Mouse (Mus musculus) heart, embryonic 10.5 days (tissue): ENCODE data around the gene Alkbh1. TPM values are rescaled to one million over a fixed set of nuclear protein-coding genes. Genes with fewer than 3 reads are reported as not detected.

Experiments used
- DNase-seq: peaks from one replicate; pipeline ENCODE4 v3.0.0-alpha.2; 2017; ENCODE audit warnings: low spot score
- H3K27ac ChIP-seq: fragments of 300-500 bp; sonication (generic); 2 replicates; pipeline ENCODE4 v1.5.1; 2016; ENCODE audit warnings: mild to moderate bottlenecking
- H3K27me3 ChIP-seq: fragments of 300-500 bp; sonication (generic); 2 replicates; pipeline ENCODE4 v1.6.1; 2016; ENCODE audit warnings: mild to moderate bottlenecking; ENCODE audit not compliant: poor library complexity, insufficient read depth, severe bottlenecking
- H3K36me3 ChIP-seq: fragments of 300-500 bp; sonication (generic); 2 replicates; pipeline ENCODE4 v1.6.1; 2016; ENCODE audit warnings: mild to moderate bottlenecking, moderate library complexity
- H3K4me1 ChIP-seq: fragments of 300-500 bp; sonication (generic); 2 replicates; pipeline ENCODE4 v1.6.1; 2016; ENCODE audit warnings: mild to moderate bottlenecking
- H3K4me3 ChIP-seq: fragments of 300-500 bp; sonication (generic); 2 replicates; pipeline ENCODE4 v1.5.1; 2016; ENCODE audit warnings: mild to moderate bottlenecking, moderate library complexity
- H3K9me3 ChIP-seq: fragments of 300-500 bp; sonication (generic); 2 replicates; pipeline ENCODE4 v1.6.1; 2016; ENCODE audit warnings: mild to moderate bottlenecking, moderate library complexity
- WGBS: fragments of 180-500 bp; shearing (Covaris S2); methylation state at CpG from one replicate; pipeline ENCODE4 v1.1.7; 2016; 5-methylcytosine and 5-hydroxymethylcytosine counted together
- polyA plus RNA-seq: library from polyadenylated mRNA; unstranded; fragments of >200 nt; fragmentation: Nextera tagmentation; extraction: Ambion mirVana; gene quantifications from 2 replicates; pipeline ENCODE4 v1.2.1, GENCODE M21; 2016

Alkbh1 gene
- polyA plus RNA-seq, 1 experiment from 2014 or later: 61.9 TPM

GRCm38 (mm10) chr12:87410999-87411398, 32.8 kb downstream of the Alkbh1 start:
- peaks cover 23% of the 10 kb centered on the region for H3K4me1 ChIP-seq
- no peak overlapping the region for H3K4me3 ChIP-seq
- no peak overlapping the region for H3K27ac ChIP-seq
- no peaks in the 10 kb centered on the region for H3K27me3 ChIP-seq
- H3K36me3 ChIP-seq: no peaks in the 10 kb centered on the region
- no peaks in the 10 kb centered on the region for H3K9me3 ChIP-seq
- DNase-seq: no peak
- WGBS: 39% methylated on average over 7 of the region's 7 CpGs

- H3K4me1 ChIP-seq: peaks cover 23% of the 10 kb centered on the region
- no peak for DNase-seq
- H3K4me3 ChIP-seq: no peak overlapping the region
- 75% methylated on average over 4 of the region's 4 CpGs for WGBS
- H3K36me3 ChIP-seq: no peaks in the 10 kb centered on the region
- no peak overlapping the region for H3K27ac ChIP-seq
- no peaks in the 10 kb centered on the region for H3K9me3 ChIP-seq
- no peaks in the 10 kb centered on the region for H3K27me3 ChIP-seq
Measured at GRCm38 (mm10) chr12:87409123-87409522, 34.7 kb downstream of the Alkbh1 start.

DNA sequence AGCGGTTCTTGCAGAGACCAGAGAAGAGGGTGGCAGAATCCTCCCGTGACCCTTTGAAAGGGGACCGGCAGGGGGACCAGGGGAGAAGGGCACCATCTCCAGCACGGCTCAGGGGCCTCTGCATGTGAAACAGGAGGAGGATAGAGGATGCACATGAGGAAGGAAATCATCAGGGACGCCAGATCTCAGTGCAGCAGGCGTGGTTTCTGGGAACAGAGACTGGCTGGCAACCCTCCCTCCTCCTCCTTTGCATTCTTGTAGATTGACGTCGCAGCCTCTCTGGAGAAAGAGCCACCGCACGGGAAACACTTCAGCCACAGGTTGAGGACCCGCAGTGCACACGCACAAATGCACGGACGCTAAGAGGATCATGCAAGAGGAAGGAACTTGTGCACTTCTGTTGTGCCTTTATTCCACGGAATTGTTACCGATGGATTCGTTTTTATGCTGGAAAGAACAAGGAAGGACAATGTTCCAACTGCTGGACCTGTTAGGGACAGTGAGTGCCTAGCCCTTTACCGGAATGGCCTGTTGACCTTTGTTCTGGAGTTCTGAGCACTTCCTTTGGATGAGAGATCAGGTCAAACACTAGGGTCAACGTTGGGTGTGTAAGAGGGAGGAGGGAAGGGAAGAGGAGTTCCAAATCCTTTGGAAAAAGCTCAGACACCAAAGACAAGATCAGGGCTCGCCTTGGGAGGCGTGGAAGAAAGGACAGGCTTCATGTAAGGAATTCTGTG, 35.8 kb downstream of the Alkbh1 start:
- WGBS: 26% methylated on average over 21 of the region's 21 CpGs
- peak; percentile 84 for DNase-seq
- H3K4me3 ChIP-seq: peak overlapping the region; percentile 31

DNA sequence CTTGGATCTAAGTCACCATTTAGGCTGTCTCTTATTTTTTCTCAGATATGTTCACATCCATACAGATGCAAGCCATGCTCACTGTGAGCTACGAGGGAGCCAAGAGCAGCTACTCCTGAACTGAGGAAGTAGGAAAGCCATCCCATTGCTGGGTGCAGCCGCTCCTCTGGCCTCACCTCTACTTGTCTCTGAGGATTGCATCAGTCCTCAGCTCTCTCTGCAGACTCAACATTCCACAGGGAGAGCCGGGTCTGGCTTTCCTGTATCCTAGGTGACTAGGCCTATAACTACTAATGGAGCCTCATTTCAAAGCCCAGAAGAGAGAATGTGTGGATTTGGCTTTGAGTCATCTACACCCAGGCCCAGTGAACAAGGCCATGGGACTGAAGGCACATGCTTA, 38.1 kb downstream of the Alkbh1 start:
- Histone ChIP-seq H3K4me1 (peaks cover 11% of the 10 kb centered on the region), H3K27me3 (no peaks in the 10 kb centered on the region), H3K27ac (no peak overlapping the region), H3K9me3 (no peaks in the 10 kb centered on the region), H3K4me3 (no peak overlapping the region), H3K36me3 (no peaks in the 10 kb centered on the region)
- no peak for DNase-seq
- WGBS: 69% methylated on average over 3 of the region's 3 CpGs

More for the DNA sequence above, 35.8 kb downstream of the Alkbh1 start:
- H3K36me3 ChIP-seq: no peaks in the 10 kb centered on the region
- peaks cover 23% of the 10 kb centered on the region for H3K4me1 ChIP-seq
- H3K9me3 ChIP-seq: no peaks in the 10 kb centered on the region
- no peaks in the 10 kb centered on the region for H3K27me3 ChIP-seq
- H3K27ac ChIP-seq: peak overlapping the region; percentile 79

- Histone ChIP-seq H3K27ac (no peak overlapping the region), H3K4me1 (peaks cover 10% of the 10 kb centered on the region)
Measured at GRCm38 (mm10) chr12:87405165-87405564, 38.7 kb downstream of the Alkbh1 start.

DNA sequence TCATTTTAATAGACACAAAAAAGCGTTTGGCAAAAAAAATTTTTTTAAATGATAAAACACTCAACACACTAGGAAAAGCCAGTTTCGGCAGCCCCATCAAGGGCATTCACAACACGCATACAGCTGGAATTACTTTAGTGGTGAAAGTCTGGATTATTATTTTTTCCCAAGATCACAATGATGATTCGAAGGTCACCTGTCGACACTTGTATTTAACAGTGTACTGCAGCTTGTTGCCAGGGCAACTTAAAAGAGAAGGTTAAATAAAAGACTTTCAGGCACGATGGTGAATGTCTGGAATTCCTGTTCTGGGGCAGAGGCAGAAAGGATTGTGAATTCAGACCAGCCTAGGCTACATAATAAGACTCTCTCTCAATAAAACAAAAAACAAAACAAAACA, 41.9 kb downstream of the Alkbh1 start:
- Histone ChIP-seq H3K36me3 (no peaks in the 10 kb centered on the region), H3K27me3 (no peaks in the 10 kb centered on the region), H3K27ac (no peak overlapping the region), H3K4me1 (0 out of 2 replicates have a peak, but pooled peaks cover 3% of the 10 kb centered on the region), H3K9me3 (no peaks in the 10 kb centered on the region), H3K4me3 (no peak overlapping the region)
- no peak for DNase-seq
- 58% methylated on average over 6 of the region's 6 CpGs for WGBS

More at GRCm38 (mm10) chr12:87405165-87405564, 38.7 kb downstream of the Alkbh1 start:
- 83% methylated on average over 4 of the region's 4 CpGs for WGBS
- H3K9me3 ChIP-seq: no peaks in the 10 kb centered on the region
- DNase-seq: no peak
- H3K27me3 ChIP-seq: no peaks in the 10 kb centered on the region
- no peaks in the 10 kb centered on the region for H3K36me3 ChIP-seq
- no peak overlapping the region for H3K4me3 ChIP-seq

DNA sequence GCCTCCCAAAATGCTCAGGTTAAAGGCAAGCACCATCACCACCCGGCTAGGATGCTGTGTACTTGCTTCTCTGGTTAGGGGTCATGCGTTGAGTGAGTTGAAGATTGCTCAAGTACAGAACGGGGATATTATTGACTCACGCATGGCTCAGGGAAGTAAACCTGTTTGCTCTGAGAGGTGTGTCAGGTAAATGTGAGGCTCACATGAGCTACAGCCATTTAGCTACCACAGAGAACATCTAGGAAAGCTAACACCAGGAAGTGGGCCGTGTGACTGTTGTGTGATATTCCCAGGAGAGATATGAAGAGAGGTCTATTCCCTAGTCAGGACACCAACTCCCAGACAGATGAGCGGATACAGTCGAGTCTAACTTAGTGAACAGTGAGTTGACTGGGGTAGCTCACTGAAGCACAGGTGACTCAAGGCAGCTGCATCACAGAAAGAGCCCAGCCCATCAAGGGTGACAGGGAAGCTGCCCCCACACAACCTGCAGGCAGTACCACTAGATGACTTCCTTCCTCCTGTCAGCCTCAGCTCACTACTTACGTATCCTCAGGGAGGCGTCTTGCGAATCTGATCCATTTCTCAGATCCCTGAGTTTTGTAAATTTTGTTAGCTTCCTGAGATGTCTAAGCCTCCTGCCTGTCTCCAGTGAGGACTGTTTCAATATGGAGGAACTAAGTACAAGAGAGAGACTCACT, 44.5 kb downstream of the Alkbh1 start:
- DNase-seq: no peak
- Histone ChIP-seq H3K9me3 (no peaks in the 10 kb centered on the region), H3K27me3 (no peaks in the 10 kb centered on the region), H3K4me1 (0 out of 2 replicates have a peak, but pooled peaks cover 3% of the 10 kb centered on the region), H3K4me3 (no peak overlapping the region), H3K36me3 (no peaks in the 10 kb centered on the region), H3K27ac (no peak overlapping the region)
- WGBS: 78% methylated on average over 10 of the region's 10 CpGs

DNA sequence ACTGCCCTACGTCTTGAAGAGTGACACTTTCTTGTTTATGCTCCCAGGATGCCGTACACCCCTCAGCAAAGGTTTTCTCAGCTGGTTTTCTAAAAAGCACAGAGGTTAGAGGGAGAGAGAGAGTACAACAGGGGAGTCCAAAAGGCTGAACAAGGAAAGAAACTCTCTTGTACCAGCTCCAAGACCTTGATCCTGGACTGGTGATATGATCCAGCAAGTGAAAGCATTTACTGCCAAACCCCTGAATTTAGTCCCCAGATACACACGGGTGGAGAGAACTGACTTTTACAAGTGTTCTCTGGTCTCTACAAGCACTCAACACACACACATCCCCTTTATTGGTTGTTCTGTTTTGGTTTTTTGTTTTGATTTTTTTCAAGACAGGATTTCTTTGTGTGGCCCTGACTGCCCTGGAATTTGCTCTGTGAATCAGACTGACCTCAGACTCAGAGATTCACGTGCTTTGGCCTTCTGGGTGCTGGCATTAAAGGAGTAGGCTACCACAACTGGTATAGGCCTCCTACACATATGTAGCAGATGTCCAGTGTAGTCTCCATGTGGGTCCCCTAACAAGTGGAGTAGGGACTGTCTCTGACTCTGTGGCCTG, 45.9 kb downstream of the Alkbh1 start:
- no peaks in the 10 kb centered on the region for H3K36me3 ChIP-seq
- H3K27me3 ChIP-seq: no peaks in the 10 kb centered on the region
- peak; percentile 42 for DNase-seq
- H3K27ac ChIP-seq: no peak overlapping the region
- H3K9me3 ChIP-seq: no peaks in the 10 kb centered on the region
- H3K4me3 ChIP-seq: no peak overlapping the region
- WGBS: 76% methylated on average over 4 of the region's 4 CpGs
- 0 out of 2 replicates have a peak, but pooled peaks cover 3% of the 10 kb centered on the region for H3K4me1 ChIP-seq

DNA sequence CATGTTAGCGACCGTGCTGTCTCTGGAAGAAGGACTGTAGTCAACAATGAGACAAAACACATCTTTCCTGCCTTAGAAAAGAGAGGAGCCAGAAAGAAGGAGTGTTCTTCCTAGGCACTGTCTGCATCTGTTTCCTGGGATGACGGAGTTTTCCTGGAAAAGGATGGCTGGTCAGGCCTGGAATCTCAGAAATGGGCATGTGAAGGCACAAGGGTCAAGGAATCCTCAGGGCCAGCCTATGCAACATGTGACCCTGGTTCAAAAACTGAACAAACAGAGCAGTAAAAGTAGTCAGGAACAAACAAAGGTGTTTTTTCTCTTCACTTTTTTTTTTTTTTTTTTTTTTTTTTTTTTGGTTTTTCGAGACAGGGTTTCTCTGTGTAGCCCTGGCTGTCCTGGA, 46.7 kb downstream of the Alkbh1 start:
- Histone ChIP-seq H3K36me3 (no peaks in the 10 kb centered on the region), H3K27me3 (no peaks in the 10 kb centered on the region), H3K9me3 (no peaks in the 10 kb centered on the region), H3K27ac (no peak overlapping the region), H3K4me3 (no peak overlapping the region), H3K4me1 (0 out of 2 replicates have a peak, but pooled peaks cover 3% of the 10 kb centered on the region)
- 72% methylated on average over 4 of the region's 4 CpGs for WGBS
- DNase-seq: no peak

DNA sequence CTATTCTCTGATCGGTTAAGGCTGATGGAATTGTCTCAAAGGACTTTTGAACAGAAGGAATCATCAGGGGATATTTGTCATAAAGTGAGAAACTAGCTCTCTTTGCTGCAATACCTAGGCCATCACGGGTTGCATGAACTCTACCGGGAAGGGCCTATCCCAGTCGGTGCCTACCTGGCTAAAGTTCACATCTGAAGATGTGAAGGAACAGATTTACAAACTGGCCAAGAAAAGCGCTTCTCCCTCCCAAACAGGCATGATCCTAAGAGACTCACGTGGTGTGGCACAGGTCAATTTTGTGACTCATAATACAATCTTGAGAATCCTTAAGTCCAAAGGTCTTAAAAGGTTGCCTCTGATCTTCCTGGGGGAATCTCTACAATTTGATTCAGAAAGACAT, 49.5 kb downstream of the Alkbh1 start:
- DNase-seq: peak; percentile 35
- 86% methylated on average over 6 of the region's 6 CpGs for WGBS
- Histone ChIP-seq H3K4me1 (0 out of 2 replicates have a peak, but pooled peaks cover 3% of the 10 kb centered on the region), H3K4me3 (no peak overlapping the region), H3K9me3 (no peaks in the 10 kb centered on the region), H3K27me3 (no peaks in the 10 kb centered on the region), H3K27ac (no peak overlapping the region), H3K36me3 (no peaks in the 10 kb centered on the region)

- 73% methylated on average over 4 of the region's 4 CpGs for WGBS
- Histone ChIP-seq H3K4me1 (no peaks in the 10 kb centered on the region), H3K27me3 (no peaks in the 10 kb centered on the region), H3K9me3 (no peaks in the 10 kb centered on the region), H3K4me3 (no peak overlapping the region), H3K27ac (no peak overlapping the region), H3K36me3 (no peaks in the 10 kb centered on the region)
- peak; percentile 17 for DNase-seq
Measured at GRCm38 (mm10) chr12:87393447-87394145, 50.2 kb downstream of the Alkbh1 start.

- no peaks in the 10 kb centered on the region for H3K9me3 ChIP-seq
- H3K36me3 ChIP-seq: no peaks in the 10 kb centered on the region
- DNase-seq: no peak
- no peak overlapping the region for H3K27ac ChIP-seq
- no peaks in the 10 kb centered on the region for H3K27me3 ChIP-seq
- no peak overlapping the region for H3K4me3 ChIP-seq
- peaks cover 9% of the 10 kb centered on the region for H3K4me1 ChIP-seq
Measured at GRCm38 (mm10) chr12:87391355-87391754, 52.5 kb downstream of the Alkbh1 start.
